Comparison of ENCODE assay signal across 21 mouse cellular contexts in the genomic region with DNA sequence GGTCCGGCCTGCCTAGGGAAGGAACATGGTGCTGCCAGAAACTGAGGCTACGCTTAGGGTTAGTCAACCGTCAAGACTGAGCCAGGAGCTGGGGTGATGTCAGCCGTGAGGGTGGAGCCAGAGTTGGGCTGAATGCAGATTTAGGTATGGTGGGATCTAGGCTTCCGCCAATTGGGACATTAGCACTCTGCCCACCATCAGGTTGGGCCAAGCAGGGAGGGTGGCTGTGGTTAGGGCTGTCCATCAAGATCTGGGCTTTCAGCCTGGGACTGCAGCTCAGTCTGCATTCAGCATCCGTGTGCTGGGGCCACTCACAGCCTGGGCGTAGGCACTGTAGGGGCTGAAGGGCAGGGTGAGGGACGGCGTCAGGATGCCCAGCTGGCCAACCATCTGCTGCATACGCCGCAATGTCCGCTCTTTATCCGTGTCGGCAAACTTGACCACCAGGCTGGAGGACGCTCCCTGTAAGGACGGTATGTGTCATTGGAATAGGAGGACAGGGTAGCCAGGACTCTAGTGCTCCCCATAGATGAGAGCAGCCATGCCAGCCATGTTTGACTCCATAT. TPM values are rescaled to one million over a fixed set of nuclear protein-coding genes. Genes with fewer than 3 reads are reported as not detected.
DNase-seq lines count a peak whose midpoint lies in the region; ATAC-seq and TF ChIP-seq lines count a peak whose summit lies in the region.
"Had no signal": no experiment of that assay in that cellular context is flagged by ENCODE, and none has a peak within 500 bp of the region (broad histone marks: within the 10 kb centered on the region; RNA-seq: fewer than 3 reads in every experiment).

No protein-coding gene starts in this region.

- H3K36me3 ChIP-seq in liver, embryonic 12.5 days: no peaks in the 10 kb centered on the region
- H3K36me3 ChIP-seq: heart, embryonic 12.5 days had no signal

- no peak overlapping the region for H3K9ac ChIP-seq in liver, embryonic 12.5 days
- H3K9ac ChIP-seq: heart, embryonic 12.5 days; hindbrain, embryonic 14.5 days; midbrain, embryonic 13.5 days; neural tube, embryonic 12.5 days had no signal

- H3K27ac ChIP-seq in gastrocnemius, adult 2 months: no peak overlapping the region
- H3K27ac ChIP-seq in liver, embryonic 12.5 days: no peak overlapping the region
- H3K27ac ChIP-seq: hindbrain, embryonic 14.5 days; midbrain, embryonic 13.5 days; neural tube, embryonic 12.5 days had no signal

- no peaks in the 10 kb centered on the region for H3K9me3 ChIP-seq in liver, embryonic 12.5 days (replicated peaks)
- H3K9me3 ChIP-seq: heart, embryonic 12.5 days; midbrain, embryonic 13.5 days; neural tube, embryonic 12.5 days had no signal

- no peak for TF ChIP-seq CTCF in gastrocnemius, adult 2 months (IDR thresholded peaks at IDR 0.05)

- no peak overlapping the region for H3K4me3 ChIP-seq in gastrocnemius, adult 2 months
- H3K4me3 ChIP-seq in liver, embryonic 12.5 days: no peak overlapping the region
- H3K4me3 ChIP-seq: heart, embryonic 12.5 days; midbrain, embryonic 13.5 days; neural tube, embryonic 12.5 days had no signal

- no peak for ATAC-seq in cerebellum, adult (ENCODE audit: insufficient number of reproducible peaks, low FRiP score, low TSS enrichment)
- ATAC-seq in liver, embryonic 12.5 days: no peak
- ATAC-seq: CD4-positive, CD25-positive, alpha-beta regulatory T cell, adult 4 months; lung, postnatal 0 days; midbrain, embryonic 13.5 days; Patski had no signal

- peaks cover 18% of the 10 kb centered on the region for H3K4me1 ChIP-seq in liver, embryonic 12.5 days

- peaks cover 100% of the 10 kb centered on the region for H3K27me3 ChIP-seq in liver, embryonic 12.5 days (replicated peaks)

- peak; percentile 36 for DNase-seq in cerebellum, adult 11-12 months
- DNase-seq in gastrocnemius, adult 2 months: peak; percentile 13
- no peak for DNase-seq in gastrocnemius, adult 8-10 months (ENCODE audit: low spot score in 2 of 2)
- peak; percentile 2 for DNase-seq in liver
- DNase-seq in urinary bladder, adult 2 months (ENCODE audit: low spot score): peak; percentile 17
- no peak for DNase-seq in urinary bladder, postnatal 36 days (ENCODE audit: low spot score in 2 of 2)
- DNase-seq: adrenal gland, postnatal 10 days; embryo, embryonic 11 days; heart, postnatal 14 days; kidney, adult 9 months; kidney, postnatal 4 days; thymus, postnatal 25 days had no signal

- 63% methylated on average over 16 of the region's 16 CpGs for WGBS in liver, embryonic 12.5 days (ENCODE audit: insufficient replicate concordance)

- no peak overlapping the region for H3K4me2 ChIP-seq in liver, embryonic 12.5 days
- H3K4me2 ChIP-seq: heart, embryonic 12.5 days; hindbrain, embryonic 14.5 days; midbrain, embryonic 13.5 days; neural tube, embryonic 12.5 days had no signal

- intact Hi-C loops in gastrocnemius, adult 2 months (cut with DNase I): no loop called here

RNA-seq across cellular contexts. Expression of a gene that starts 12.3 kb away (rescaled TPM):
- total RNA-seq in gastrocnemius, adult 2 months (2021): 100 to 1,000 TPM; 207 to 215 TPM
- 100 to 1,000 TPM; 223 to 267 (median 235) TPM for total RNA-seq in gastrocnemius, adult 8-10 months (2022)
- polyA plus RNA-seq in liver, embryonic 12.5 days (2016; fragmentation: Nextera tagmentation; extraction: Ambion mirVana): 10.1 and 10.2 TPM in 2 replicates
- 28.4 and 67.0 TPM in 2 replicates for polyA plus RNA-seq in urinary bladder, adult 2 months (2012; rRNA removed)

RNA-seq across cellular contexts. Expression of a gene that starts 14.8 kb away (rescaled TPM):
- under 1 TPM in 1 of 2 experiments, not detected in 1; 0.17 TPM for total RNA-seq in gastrocnemius, adult 2 months (2021)
- total RNA-seq in gastrocnemius, adult 8-10 months (2022): under 1 TPM in 2 of 4 experiments, not detected in 2; 0.05 to 0.31 TPM
- 0.05 and 0.06 TPM in 2 replicates for polyA plus RNA-seq in liver, embryonic 12.5 days (2016; fragmentation: Nextera tagmentation; extraction: Ambion mirVana)
- 0.44 and 0.49 TPM in 2 replicates for polyA plus RNA-seq in urinary bladder, adult 2 months (2012; rRNA removed)

RNA-seq across cellular contexts. Expression of a gene that starts 28.4 kb away (rescaled TPM):
- total RNA-seq in gastrocnemius, adult 2 months (2021): 10 to 100 TPM; 38.3 to 44.8 TPM
- 10 to 100 TPM; 41.6 to 49.3 (median 43.1) TPM for total RNA-seq in gastrocnemius, adult 8-10 months (2022)
- polyA plus RNA-seq in liver, embryonic 12.5 days (2016; fragmentation: Nextera tagmentation; extraction: Ambion mirVana): 59.9 and 62.7 TPM in 2 replicates
- 79.9 and 89.6 TPM in 2 replicates for polyA plus RNA-seq in urinary bladder, adult 2 months (2012; rRNA removed)

RNA-seq across cellular contexts. Expression of a gene that starts 32.2 kb away (rescaled TPM):
- total RNA-seq in gastrocnemius, adult 2 months (2021): 1 to 10 TPM in 1 of 2 experiments, under 1 TPM in 1; 0.97 to 1.2 TPM
- 1 to 10 TPM in 1 of 4 experiments, under 1 TPM in 3; 0.27 to 1.0 (median 0.59) TPM for total RNA-seq in gastrocnemius, adult 8-10 months (2022)
- polyA plus RNA-seq in liver, embryonic 12.5 days (2016; fragmentation: Nextera tagmentation; extraction: Ambion mirVana): 3.1 and 3.3 TPM in 2 replicates
- polyA plus RNA-seq in urinary bladder, adult 2 months (2012; rRNA removed): 2.2 and 2.3 TPM in 2 replicates

RNA-seq across cellular contexts. Expression of a gene that starts 56.3 kb away (rescaled TPM):
- total RNA-seq in gastrocnemius, adult 2 months (2021): under 1 TPM; 0.26 to 0.53 TPM
- under 1 TPM; 0.19 to 0.80 (median 0.24) TPM for total RNA-seq in gastrocnemius, adult 8-10 months (2022)
- 7.0 and 7.3 TPM in 2 replicates for polyA plus RNA-seq in liver, embryonic 12.5 days (2016; fragmentation: Nextera tagmentation; extraction: Ambion mirVana)
- 16.1 and 16.2 TPM in 2 replicates for polyA plus RNA-seq in urinary bladder, adult 2 months (2012; rRNA removed)
- polyA plus RNA-seq: Patski had no signal

Comparison
In these comparisons a context has a peak if more than half of its experiments do, and no peak if none do; other contexts are left out.
1. DNase-seq: peak in cerebellum, adult 11-12 months (single experiment), gastrocnemius, adult 2 months (single experiment), liver (single experiment) and urinary bladder, adult 2 months (single experiment); none in gastrocnemius, adult 8-10 months (0 of 2) and urinary bladder, postnatal 36 days (0 of 2).